Mouse (Mus musculus) bone marrow, adult 2 months (tissue): ENCODE data around the gene Pex11b. TPM values are rescaled to one million over a fixed set of nuclear protein-coding genes. Genes with fewer than 3 reads are reported as not detected.

Experiments
- H3K27ac ChIP-seq: fragments of 200-500 bp; 2 replicates; pipeline ENCODE4 v1.5.1; 2012; ENCODE audit warnings: low read depth, mild to moderate bottlenecking, control low read depth, inconsistent platforms, low read length; ENCODE audit not compliant: control insufficient read depth, poor library complexity, insufficient read depth
- H3K4me1 ChIP-seq: fragments of 200-500 bp; 2 replicates; pipeline ENCODE4 v1.6.1; 2011; ENCODE audit warnings: low read length; ENCODE audit not compliant: control insufficient read depth, insufficient read depth
- H3K4me3 ChIP-seq: fragments of 200-500 bp; replicated peaks from 2 replicates; pipeline ENCODE3; 2011; ENCODE audit warnings: mild to moderate bottlenecking, low read depth, low read length, control low read depth; ENCODE audit not compliant: control insufficient read depth
- CTCF ChIP-seq: fragments of 200-500 bp; IDR thresholded peaks from 2 replicates; pipeline ENCODE4 v1.5.1; 2011; ENCODE audit warnings: low read length, control low read depth; ENCODE audit not compliant: control insufficient read depth, insufficient read depth
- POLR2A ChIP-seq: fragments of 200-500 bp; IDR thresholded peaks from 2 replicates; pipeline ENCODE4 v1.6.1; 2011; ENCODE audit warnings: low read depth, mild to moderate bottlenecking, control low read depth, low read length, borderline replicate concordance; ENCODE audit not compliant: control insufficient read depth
- WGBS: fragments of 180-500 bp; shearing (Covaris S2); methylation state at CpG from one replicate; pipeline ENCODE4 v1.1.7; 2018; 5-methylcytosine and 5-hydroxymethylcytosine counted together
- polyA plus RNA-seq: library from polyadenylated mRNA; stranded (reverse); fragments of >200 nt; gene quantifications from 2 replicates; pipeline ENCODE4 v1.2.4, GENCODE M21; 2011; ENCODE audit warnings: low replicate concordance; ENCODE audit not compliant: missing spikeins, insufficient read depth, insufficient read length

Pex11b gene
- polyA plus RNA-seq, 1 experiment = 11.4 TPM

GRCm38 (mm10) chr3:96688854-96689253 is 53.7 kb downstream of the Pex11b start:
- no peak overlapping the region for H3K4me3 ChIP-seq
- 18% methylated on average over 11 of the region's 11 CpGs for WGBS
- no peak for TF ChIP-seq CTCF
- no peak for TF ChIP-seq POLR2A
- no peaks in the 10 kb centered on the region for H3K4me1 ChIP-seq
- no peak overlapping the region for H3K27ac ChIP-seq

GRCm38 (mm10) chr3:96690298-96690697 is 55.1 kb downstream of the Pex11b start:
- 61% methylated on average over 3 of the region's 3 CpGs for WGBS
- no peak overlapping the region for H3K4me3 ChIP-seq
- no peak for TF ChIP-seq CTCF
- H3K27ac ChIP-seq = no peak overlapping the region
- no peaks in the 10 kb centered on the region for H3K4me1 ChIP-seq

GRCm38 (mm10) chr3:96692506-96692905 is 57.3 kb downstream of the Pex11b start:
- 31% methylated on average over 3 of the region's 3 CpGs for WGBS
- no peak for TF ChIP-seq POLR2A
- TF ChIP-seq CTCF = no peak
- Histone ChIP-seq H3K4me1 (no peaks in the 10 kb centered on the region), H3K27ac (no peak overlapping the region), H3K4me3 (no peak overlapping the region)

- Histone ChIP-seq H3K27ac (no peak overlapping the region), H3K4me3 (no peak overlapping the region), H3K4me1 (no peaks in the 10 kb centered on the region; the same call in 1 of the 2 replicates)
- 42% methylated on average over 1 of the region's 1 CpGs for WGBS
- TF ChIP-seq POLR2A (no peak), CTCF (no peak)
Observed at GRCm38 (mm10) chr3:96693579-96693978, 58.4 kb downstream of the Pex11b start.

Other genes starting within 250 kb of the Pex11b start
- gene BC107364, start 183.1 kb upstream of the Pex11b start, polyA plus RNA-seq = not detected in 2 replicates
- 0.75 TPM in 1 of 2 replicates, not detected in the other for gene Hfe2, start 110.2 kb upstream of the Pex11b start, polyA plus RNA-seq
- 104 and 163 TPM in 2 replicates for gene Txnip, start 77.4 kb upstream of the Pex11b start, polyA plus RNA-seq
- not detected in 2 replicates for gene Gm16253, start 58.4 kb upstream of the Pex11b start, polyA plus RNA-seq
- gene Polr3gl, start 41.2 kb upstream of the Pex11b start, polyA plus RNA-seq = 61.0 and 72.3 TPM in 2 replicates
- not detected in 2 replicates for gene Ankrd34a, start 38.7 kb upstream of the Pex11b start, polyA plus RNA-seq
- gene Lix1l, start 34.2 kb upstream of the Pex11b start, polyA plus RNA-seq = 3.3 and 5.7 TPM in 2 replicates
- gene Rbm8a, start 5.4 kb upstream of the Pex11b start, polyA plus RNA-seq = 154 and 168 TPM in 2 replicates
- not detected in 2 replicates for gene Gm42957, start 98 bp downstream of the Pex11b start, polyA plus RNA-seq
- 1.00 and 1.6 TPM in 2 replicates for gene Itga10, start 10.2 kb downstream of the Pex11b start, polyA plus RNA-seq
- gene Ankrd35, start 34.8 kb downstream of the Pex11b start, polyA plus RNA-seq = 5.4 and 15.5 TPM in 2 replicates
- gene Pias3, start 61.0 kb downstream of the Pex11b start, polyA plus RNA-seq = 22.0 and 34.9 TPM in 2 replicates
- 1.4 TPM in 1 of 2 replicates, not detected in the other for gene Nudt17, start 73.2 kb downstream of the Pex11b start, polyA plus RNA-seq
- gene Polr3c, start 92.3 kb downstream of the Pex11b start, polyA plus RNA-seq = 19.6 and 26.5 TPM in 2 replicates
- gene Rnf115, start 92.3 kb downstream of the Pex11b start, polyA plus RNA-seq = 12.2 and 17.2 TPM in 2 replicates
- 8.2 and 8.6 TPM in 2 replicates for gene Pdzk1, start 193.9 kb downstream of the Pex11b start, polyA plus RNA-seq
- gene Cd160, start 194.0 kb downstream of the Pex11b start, polyA plus RNA-seq = 0.88 TPM in 1 of 2 replicates, not detected in the other